Mouse (Mus musculus) hindbrain, embryonic 15.5 days (tissue): ENCODE measurements around the gene Gon7. TPM values are rescaled to one million over a fixed set of nuclear protein-coding genes. Genes with fewer than 3 reads are reported as not detected.

Experiments used
- ATAC-seq: fragments of 200-750 bp; cut with Nextera tagmentation; 2 replicates; pipeline ENCODE4 v1.8.0; 2017; ENCODE audit warnings: low read depth, moderate number of reproducible peaks, moderate TSS enrichment; ENCODE audit not compliant: low FRiP score
- H3K27ac ChIP-seq: fragments of 300-500 bp; sonication (generic); replicated peaks from 2 replicates; pipeline ENCODE4 v1.5.1; 2015; ENCODE audit warnings: mild to moderate bottlenecking, inconsistent platforms
- H3K27me3 ChIP-seq: fragments of 300-500 bp; sonication (generic); 2 replicates; pipeline ENCODE4 v1.6.1; 2015; ENCODE audit warnings: control low read depth, inconsistent platforms
- H3K36me3 ChIP-seq: fragments of 300-500 bp; sonication (generic); 2 replicates; pipeline ENCODE4 v1.6.1; 2015; ENCODE audit warnings: control low read depth, inconsistent platforms
- H3K4me1 ChIP-seq: fragments of 300-500 bp; sonication (generic); replicated peaks from 2 replicates; pipeline ENCODE4 v1.6.1; 2015; ENCODE audit warnings: control low read depth, inconsistent platforms
- H3K4me2 ChIP-seq: fragments of 300-500 bp; sonication (generic); 2 replicates; pipeline ENCODE4 v1.6.1; 2015; ENCODE audit warnings: moderate library complexity, mild to moderate bottlenecking, inconsistent platforms
- H3K4me3 ChIP-seq: fragments of 300-500 bp; sonication (generic); 2 replicates; pipeline ENCODE4 v1.5.1; 2015; ENCODE audit warnings: mild to moderate bottlenecking, inconsistent platforms
- H3K9ac ChIP-seq: fragments of 300-500 bp; sonication (generic); 2 replicates; pipeline ENCODE4 v1.6.1; 2015; ENCODE audit warnings: inconsistent platforms
- H3K9me3 ChIP-seq: fragments of 300-500 bp; sonication (generic); 2 replicates; pipeline ENCODE4 v1.6.1; 2016; ENCODE audit warnings: control low read depth, inconsistent platforms
- WGBS: fragments of 180-500 bp; shearing (Covaris S2); methylation state at CpG from one replicate; pipeline ENCODE4 v1.1.7; 2015; 5-methylcytosine and 5-hydroxymethylcytosine counted together
- polyA plus RNA-seq: library from polyadenylated mRNA; unstranded; fragments of >200 nt; fragmentation: Nextera tagmentation; extraction: Ambion mirVana; gene quantifications from 2 replicates; pipeline ENCODE4 v1.2.1, GENCODE M21; 2015

Gene Gon7
- polyA plus RNA-seq, 1 experiment from 2014 or later = 42.8 TPM

DNA sequence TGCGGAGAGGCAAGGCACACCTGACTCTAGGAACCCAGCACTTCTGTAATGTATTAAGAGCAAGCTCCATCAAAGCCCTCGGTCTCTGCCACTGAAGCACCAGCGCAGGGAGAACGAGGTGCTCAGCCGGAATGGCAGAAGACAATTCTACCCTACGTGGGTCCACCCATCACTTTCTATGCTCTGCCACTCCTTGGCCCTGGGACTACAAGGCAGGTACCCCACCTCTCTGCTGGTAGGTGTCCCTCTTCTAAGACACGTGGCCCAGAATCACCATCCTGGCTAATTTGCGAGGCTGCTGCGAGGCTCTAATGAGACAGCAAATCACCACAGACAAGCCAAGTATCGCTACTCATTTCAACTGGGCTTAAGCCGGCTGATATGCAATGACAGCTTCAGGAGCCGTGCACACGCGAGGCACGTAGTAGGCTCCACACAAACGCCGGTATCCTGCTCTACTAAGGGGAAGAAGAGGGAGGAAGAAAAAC lies 53.6 kb downstream of the Gon7 start:
- H3K36me3 ChIP-seq = no peaks in the 10 kb centered on the region
- H3K9ac ChIP-seq = peak overlapping the region; percentile 76
- no peaks in the 10 kb centered on the region for H3K27me3 ChIP-seq
- peak overlapping the region; percentile 90 for H3K4me2 ChIP-seq
- H3K4me1 ChIP-seq = peaks cover 58% of the 10 kb centered on the region
- no peaks in the 10 kb centered on the region for H3K9me3 ChIP-seq
- ATAC-seq = peak; percentile 2; the same call in 1 of the 2 replicates
- peak overlapping the region; percentile 93 for H3K27ac ChIP-seq
- WGBS = 3% methylated on average over 17 of the region's 17 CpGs
- peak overlapping the region; percentile 90 for H3K4me3 ChIP-seq

DNA sequence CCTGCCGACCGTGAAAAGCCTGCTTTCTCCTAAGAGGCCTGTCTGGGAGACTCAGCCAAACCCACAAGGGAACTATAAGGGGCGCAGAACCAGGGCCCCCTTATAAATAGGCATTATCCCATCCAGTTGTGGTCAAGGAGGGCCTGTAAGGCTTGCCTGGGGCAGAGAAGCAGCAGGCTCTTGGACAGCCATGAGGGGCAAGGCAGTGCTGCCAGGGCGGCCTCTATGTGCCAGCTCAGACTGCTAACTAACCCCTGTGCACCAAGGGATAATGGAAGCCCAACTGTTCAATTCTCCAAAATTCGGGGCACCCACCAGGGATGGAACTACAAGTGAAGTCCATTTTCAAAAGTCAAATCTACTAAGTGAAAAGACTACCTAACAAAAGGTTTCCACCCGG lies 54.2 kb downstream of the Gon7 start:
- Histone ChIP-seq H3K4me2 (peak overlapping the region; percentile 90), H3K4me1 (peaks cover 63% of the 10 kb centered on the region), H3K36me3 (no peaks in the 10 kb centered on the region), H3K9me3 (no peaks in the 10 kb centered on the region), H3K4me3 (peak overlapping the region; percentile 90), H3K9ac (peak overlapping the region; percentile 76), H3K27me3 (no peaks in the 10 kb centered on the region), H3K27ac (peak overlapping the region; percentile 69)
- 22% methylated on average over 6 of the region's 6 CpGs for WGBS
- ATAC-seq = no peak

Other genes starting within 250 kb of the Gon7 start
- 157 and 166 TPM in 2 replicates for gene Chga, start 202.8 kb downstream of the Gon7 start, polyA plus RNA-seq
- gene Itpk1, start 52.9 kb downstream of the Gon7 start, polyA plus RNA-seq = 35.1 and 38.7 TPM in 2 replicates
- 63.3 and 68.4 TPM in 2 replicates for gene Moap1, start 14.1 kb downstream of the Gon7 start, polyA plus RNA-seq
- 10.4 and 11.3 TPM in 2 replicates for gene Tmem251, start 14.0 kb downstream of the Gon7 start, polyA plus RNA-seq
- not detected in 2 replicates for gene Gm28051, start within 50 bp of the Gon7 start, polyA plus RNA-seq
- gene Ubr7, start 164 bp upstream of the Gon7 start, polyA plus RNA-seq = 35.8 and 36.3 TPM in 2 replicates
- 44.5 and 46.7 TPM in 2 replicates for gene Gm20604, start 869 bp upstream of the Gon7 start, polyA plus RNA-seq
- gene Btbd7, start 120.7 kb upstream of the Gon7 start, polyA plus RNA-seq = 11.8 and 12.7 TPM in 2 replicates
- not detected in 2 replicates for gene Cox8c, start 141.5 kb upstream of the Gon7 start, polyA plus RNA-seq
- 6.9 and 7.5 TPM in 2 replicates for gene Unc79, start 191.1 kb upstream of the Gon7 start, polyA plus RNA-seq